9 mouse cellular contexts compared by ENCODE assay signal in the genomic region with DNA sequence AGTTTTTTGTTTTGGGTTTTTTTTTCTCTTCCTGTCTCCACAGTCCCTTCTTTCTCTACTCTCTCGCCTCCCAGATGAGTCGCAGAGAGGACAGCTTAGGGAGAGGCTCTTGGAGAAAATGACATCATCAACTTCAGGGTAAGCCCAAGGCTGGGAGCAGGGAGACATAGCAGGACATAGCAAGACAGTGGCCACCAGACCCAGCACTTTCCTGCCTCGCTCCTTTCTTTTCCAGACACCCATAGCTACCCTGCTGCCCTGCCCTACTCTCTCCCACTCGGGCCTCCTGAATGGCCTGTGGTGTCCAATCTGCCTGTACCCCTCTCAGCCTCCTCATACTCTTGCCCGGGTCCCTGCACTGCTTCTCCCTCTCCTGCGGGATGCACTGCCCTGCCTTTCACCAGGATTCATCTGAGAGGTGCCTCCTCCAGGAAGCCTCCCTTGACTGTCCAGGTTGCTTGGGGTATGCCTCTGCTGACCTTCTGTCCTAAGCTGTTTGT.
DNase-seq lines count a peak whose midpoint lies in the region; ATAC-seq and TF ChIP-seq lines count a peak whose summit lies in the region.
"Had no signal": no experiment of that assay in that cellular context is flagged by ENCODE, and none has a peak within 500 bp of the region (broad histone marks: within the 10 kb centered on the region; RNA-seq: fewer than 3 reads in every experiment).

No protein-coding gene starts in this region.

- H3K4me3 ChIP-seq in kidney, embryonic 15.5 days (replicated peaks) = no peak overlapping the region
- H3K4me3 ChIP-seq in heart, postnatal 0 days (ENCODE audit: low read depth, low read length) = no peak overlapping the region
- H3K4me3 ChIP-seq: neural tube, embryonic 12.5 days had no signal

- peak; percentile 11; the same call in 1 of the 2 replicates for ATAC-seq in kidney, embryonic 15.5 days (replicated peaks; ENCODE audit: low FRiP score)
- peak; percentile 29 for ATAC-seq in heart, postnatal 0 days (ENCODE audit: insufficient read depth, low read depth)

- TF ChIP-seq CTCF in heart, postnatal 0 days (IDR thresholded peaks at IDR 0.05; ENCODE audit: low read depth) = no peak

- WGBS in kidney, embryonic 15.5 days = 67% methylated on average over 6 of the region's 6 CpGs
- 49% methylated on average over 6 of the region's 6 CpGs for WGBS in heart, postnatal 0 days

- no peaks in the 10 kb centered on the region for H3K9me3 ChIP-seq in kidney, embryonic 15.5 days (replicated peaks)
- H3K9me3 ChIP-seq in heart, postnatal 0 days (replicated peaks; ENCODE audit: control insufficient read depth, low read length) = no peaks in the 10 kb centered on the region
- H3K9me3 ChIP-seq: G1E; neural tube, embryonic 12.5 days had no signal

- intact Hi-C loops in gastrocnemius, postnatal 36 days (cut with DNase I) = loop anchor here (2.0 to 5.0 kb wide), 4 partner anchors 45 to 435 kb away; no protein-coding TSS in a partner anchor

- no peak for TF ChIP-seq EP300 in heart, postnatal 0 days (IDR thresholded peaks at IDR 0.05; ENCODE audit: low read depth)

- peaks cover 41% of the 10 kb centered on the region for H3K4me1 ChIP-seq in kidney, embryonic 15.5 days
- H3K4me1 ChIP-seq in heart, postnatal 0 days (ENCODE audit: control insufficient read depth, insufficient read depth) = no peaks in the 10 kb centered on the region

- DNase-seq in kidney, postnatal 14 days = no peak
- peak; percentile 10 for DNase-seq in urinary bladder, postnatal 25 days (ENCODE audit: low spot score)
- DNase-seq in urinary bladder, postnatal 4 days (ENCODE audit: low spot score in 2 of 2) = no peak
- no peak for DNase-seq in heart, postnatal 0 days (ENCODE audit: low spot score)
- no peak for DNase-seq in ovary, postnatal 14 days (ENCODE audit: low spot score)
- no peak for DNase-seq in gastrocnemius, postnatal 36 days

- no peaks in the 10 kb centered on the region for H3K36me3 ChIP-seq in kidney, embryonic 15.5 days
- no peaks in the 10 kb centered on the region for H3K36me3 ChIP-seq in heart, postnatal 0 days (replicated peaks; ENCODE audit: control insufficient read depth, insufficient read depth, low read length)
- H3K36me3 ChIP-seq: G1E; neural tube, embryonic 12.5 days had no signal

- no peak overlapping the region for H3K9ac ChIP-seq in kidney, embryonic 15.5 days
- no peak overlapping the region for H3K9ac ChIP-seq in heart, postnatal 0 days (replicated peaks; ENCODE audit: low read depth, low read length)
- H3K9ac ChIP-seq: neural tube, embryonic 12.5 days had no signal

- peaks cover 11% of the 10 kb centered on the region for H3K27me3 ChIP-seq in kidney, embryonic 15.5 days
- no peaks in the 10 kb centered on the region for H3K27me3 ChIP-seq in heart, postnatal 0 days (ENCODE audit: control insufficient read depth, insufficient read depth, low read length)
- H3K27me3 ChIP-seq: neural tube, embryonic 12.5 days had no signal

- H3K27ac ChIP-seq in kidney, embryonic 15.5 days = peak overlapping the region; percentile 32; the same call in 1 of the 2 replicates
- peak overlapping the region; percentile 61 for H3K27ac ChIP-seq in heart, postnatal 0 days (ENCODE audit: low read depth)
- H3K27ac ChIP-seq: neural tube, embryonic 12.5 days had no signal

- H3K4me2 ChIP-seq in kidney, embryonic 15.5 days = no peak overlapping the region
- no peak overlapping the region for H3K4me2 ChIP-seq in heart, postnatal 0 days (ENCODE audit: low read depth, low read length)
- H3K4me2 ChIP-seq: neural tube, embryonic 12.5 days had no signal
